Mouse (Mus musculus) heart, embryonic 13.5 days (tissue): ENCODE measurements around the gene Frmd4a. TPM values are rescaled to one million over a fixed set of nuclear protein-coding genes. Genes with fewer than 3 reads are reported as not detected.
A peak's percentile ranks its signal among the peaks of the same experiment; 100 is the strongest.

Source experiments
- ATAC-seq: fragments of 200-750 bp; cut with Nextera tagmentation; 2 replicates; pipeline ENCODE4 v1.8.0; 2017; ENCODE audit warnings: moderate TSS enrichment; ENCODE audit not compliant: insufficient number of reproducible peaks, low FRiP score, low TSS enrichment; ENCODE audit errors: extremely low read depth
- H3K27ac ChIP-seq: fragments of 300-500 bp; sonication (generic); replicated peaks from 2 replicates; pipeline ENCODE4 v1.5.1; 2015; ENCODE audit warnings: moderate library complexity, mild to moderate bottlenecking, inconsistent platforms
- H3K27me3 ChIP-seq: fragments of 300-500 bp; sonication (generic); replicated peaks from 2 replicates; pipeline ENCODE4 v1.6.1; 2015; ENCODE audit warnings: mild to moderate bottlenecking, inconsistent platforms
- H3K36me3 ChIP-seq: fragments of 300-500 bp; sonication (generic); 2 replicates; pipeline ENCODE4 v1.6.1; 2015; ENCODE audit warnings: mild to moderate bottlenecking, inconsistent platforms
- H3K4me1 ChIP-seq: fragments of 300-500 bp; sonication (generic); 2 replicates; pipeline ENCODE4 v1.6.1; 2015; ENCODE audit warnings: inconsistent platforms
- H3K4me2 ChIP-seq: fragments of 300-500 bp; sonication (generic); 2 replicates; pipeline ENCODE4 v1.6.1; 2015; ENCODE audit warnings: inconsistent platforms, mild to moderate bottlenecking, moderate library complexity
- H3K4me3 ChIP-seq: fragments of 300-500 bp; sonication (generic); 2 replicates; pipeline ENCODE4 v1.5.1; 2015; ENCODE audit warnings: moderate library complexity, mild to moderate bottlenecking, inconsistent platforms
- H3K9ac ChIP-seq: fragments of 300-500 bp; sonication (generic); 2 replicates; pipeline ENCODE4 v1.6.1; 2015; ENCODE audit warnings: inconsistent platforms, mild to moderate bottlenecking, moderate library complexity
- H3K9me3 ChIP-seq: fragments of 300-500 bp; sonication (generic); 2 replicates; pipeline ENCODE4 v1.6.1; 2016; ENCODE audit warnings: inconsistent platforms
- WGBS: fragments of 180-500 bp; shearing (Covaris S2); methylation state at CpG from one replicate; pipeline ENCODE4 v1.1.7; 2015; ENCODE audit warnings: mixed read lengths; 5-methylcytosine and 5-hydroxymethylcytosine counted together
- polyA plus RNA-seq: library from polyadenylated mRNA; unstranded; fragments of >200 nt; fragmentation: Nextera tagmentation; extraction: Ambion mirVana; gene quantifications from 2 replicates; pipeline ENCODE4 v1.2.1, GENCODE M21; 2015

Gene Frmd4a
- polyA plus RNA-seq, 1 experiment from 2014 or later, result 15.2 TPM

- H3K9ac ChIP-seq, result 0 out of 2 replicates have a peak overlapping the region, but pooled peaks have one; percentile 8
- H3K27me3 ChIP-seq, result no peaks in the 10 kb centered on the region
- 65% methylated on average over 10 of the region's 10 CpGs for WGBS
- peaks cover 76% of the 10 kb centered on the region for H3K36me3 ChIP-seq
- H3K4me2 ChIP-seq, result peak overlapping the region; percentile 9; the same call in 1 of the 2 replicates
- H3K27ac ChIP-seq, result peak overlapping the region; percentile 65
- no peaks in the 10 kb centered on the region for H3K9me3 ChIP-seq
- H3K4me1 ChIP-seq, result peaks cover 42% of the 10 kb centered on the region
- ATAC-seq, result peak; percentile 57; the same call in 1 of the 2 replicates
- H3K4me3 ChIP-seq, result no peak overlapping the region
These were observed 552.8 kb downstream of the Frmd4a start for GRCm38 (mm10) chr2:4570186-4570861.

- ATAC-seq, result no peak
- H3K4me1 ChIP-seq, result peaks cover 48% of the 10 kb centered on the region
- no peaks in the 10 kb centered on the region for H3K9me3 ChIP-seq
- no peak overlapping the region for H3K9ac ChIP-seq
- WGBS, result 72% methylated on average over 7 of the region's 7 CpGs
- H3K4me3 ChIP-seq, result no peak overlapping the region
- H3K27ac ChIP-seq, result no peak overlapping the region
- H3K4me2 ChIP-seq, result no peak overlapping the region
- no peaks in the 10 kb centered on the region for H3K27me3 ChIP-seq
- peaks cover 73% of the 10 kb centered on the region for H3K36me3 ChIP-seq
These were observed 555.2 kb downstream of the Frmd4a start for GRCm38 (mm10) chr2:4572498-4573263.

- no peak overlapping the region for H3K4me3 ChIP-seq
- H3K27ac ChIP-seq, result no peak overlapping the region
- no peak overlapping the region for H3K9ac ChIP-seq
- no peak overlapping the region for H3K4me2 ChIP-seq
- peaks cover 71% of the 10 kb centered on the region for H3K36me3 ChIP-seq
- H3K27me3 ChIP-seq, result no peaks in the 10 kb centered on the region
- H3K4me1 ChIP-seq, result peaks cover 52% of the 10 kb centered on the region
- 58% methylated on average over 4 of the region's 4 CpGs for WGBS
- H3K9me3 ChIP-seq, result no peaks in the 10 kb centered on the region
- no peak for ATAC-seq
These were observed 555.9 kb downstream of the Frmd4a start for GRCm38 (mm10) chr2:4573386-4573785.

- ATAC-seq, result no peak
- H3K36me3 ChIP-seq, result peaks cover 73% of the 10 kb centered on the region
- H3K27ac ChIP-seq, result no peak overlapping the region
- no peak overlapping the region for H3K4me2 ChIP-seq
- no peaks in the 10 kb centered on the region for H3K27me3 ChIP-seq
- H3K9ac ChIP-seq, result no peak overlapping the region
- H3K4me1 ChIP-seq, result peaks cover 55% of the 10 kb centered on the region
- H3K4me3 ChIP-seq, result no peak overlapping the region
- WGBS, result 88% methylated on average over 5 of the region's 5 CpGs
- no peaks in the 10 kb centered on the region for H3K9me3 ChIP-seq
These were observed 556.7 kb downstream of the Frmd4a start for GRCm38 (mm10) chr2:4574251-4574650.

GRCm38 (mm10) chr2:4575163-4575562 lies 557.6 kb downstream of the Frmd4a start:
- WGBS, result 77% methylated on average over 2 of the region's 2 CpGs
- Histone ChIP-seq H3K9ac (no peak overlapping the region), H3K36me3 (peaks cover 79% of the 10 kb centered on the region), H3K4me3 (no peak overlapping the region), H3K27ac (no peak overlapping the region), H3K9me3 (no peaks in the 10 kb centered on the region), H3K27me3 (no peaks in the 10 kb centered on the region), H3K4me2 (no peak overlapping the region), H3K4me1 (peaks cover 55% of the 10 kb centered on the region)
- ATAC-seq, result no peak

GRCm38 (mm10) chr2:4575975-4576374 lies 558.5 kb downstream of the Frmd4a start:
- Histone ChIP-seq H3K9me3 (no peaks in the 10 kb centered on the region), H3K4me2 (no peak overlapping the region), H3K4me1 (peaks cover 51% of the 10 kb centered on the region), H3K36me3 (peaks cover 84% of the 10 kb centered on the region), H3K4me3 (no peak overlapping the region), H3K27ac (no peak overlapping the region), H3K27me3 (no peaks in the 10 kb centered on the region), H3K9ac (no peak overlapping the region)
- ATAC-seq, result no peak
- 88% methylated on average over 7 of the region's 7 CpGs for WGBS

- peaks cover 55% of the 10 kb centered on the region for H3K4me1 ChIP-seq
- no peak overlapping the region for H3K9ac ChIP-seq
- no peak overlapping the region for H3K4me2 ChIP-seq
- H3K36me3 ChIP-seq, result peaks cover 88% of the 10 kb centered on the region
- no peaks in the 10 kb centered on the region for H3K27me3 ChIP-seq
- H3K27ac ChIP-seq, result peak overlapping the region; percentile 77
- H3K9me3 ChIP-seq, result no peaks in the 10 kb centered on the region
- no peak overlapping the region for H3K4me3 ChIP-seq
- WGBS, result 77% methylated on average over 5 of the region's 5 CpGs
- no peak for ATAC-seq
These were observed 560.8 kb downstream of the Frmd4a start for GRCm38 (mm10) chr2:4578291-4578690.

GRCm38 (mm10) chr2:4579357-4580068 lies 562.0 kb downstream of the Frmd4a start:
- Histone ChIP-seq H3K27ac (peak overlapping the region; percentile 77), H3K4me2 (no peak overlapping the region), H3K27me3 (no peaks in the 10 kb centered on the region), H3K4me3 (no peak overlapping the region), H3K9ac (no peak overlapping the region), H3K4me1 (peaks cover 59% of the 10 kb centered on the region), H3K9me3 (no peaks in the 10 kb centered on the region), H3K36me3 (peaks cover 76% of the 10 kb centered on the region)
- 67% methylated on average over 8 of the region's 8 CpGs for WGBS
- no peak for ATAC-seq

- Histone ChIP-seq H3K4me2 (no peak overlapping the region), H3K36me3 (peaks cover 70% of the 10 kb centered on the region), H3K27me3 (no peaks in the 10 kb centered on the region), H3K27ac (no peak overlapping the region), H3K4me3 (no peak overlapping the region), H3K9ac (no peak overlapping the region), H3K9me3 (no peaks in the 10 kb centered on the region), H3K4me1 (peaks cover 57% of the 10 kb centered on the region)
- 83% methylated on average over 6 of the region's 6 CpGs for WGBS
- ATAC-seq, result no peak
These were observed 563.1 kb downstream of the Frmd4a start for GRCm38 (mm10) chr2:4580666-4581065.

- Histone ChIP-seq H3K36me3 (peaks cover 71% of the 10 kb centered on the region), H3K27me3 (no peaks in the 10 kb centered on the region), H3K9me3 (no peaks in the 10 kb centered on the region), H3K9ac (no peak overlapping the region), H3K4me2 (no peak overlapping the region), H3K27ac (no peak overlapping the region), H3K4me3 (no peak overlapping the region), H3K4me1 (peaks cover 64% of the 10 kb centered on the region)
- WGBS, result 76% methylated on average over 2 of the region's 2 CpGs
- no peak for ATAC-seq
These were observed 565.4 kb downstream of the Frmd4a start for GRCm38 (mm10) chr2:4582930-4583329.

GRCm38 (mm10) chr2:4584252-4584651 lies 566.7 kb downstream of the Frmd4a start:
- Histone ChIP-seq H3K9ac (no peak overlapping the region), H3K36me3 (peaks cover 72% of the 10 kb centered on the region), H3K4me1 (peaks cover 65% of the 10 kb centered on the region), H3K4me2 (no peak overlapping the region), H3K27me3 (no peaks in the 10 kb centered on the region), H3K4me3 (no peak overlapping the region), H3K27ac (no peak overlapping the region), H3K9me3 (no peaks in the 10 kb centered on the region)
- no peak for ATAC-seq
- 81% methylated on average over 5 of the region's 5 CpGs for WGBS
